Mouse (Mus musculus) R1 (cell line): ENCODE results near the gene Olfr1136.

Source experiments
- DNase-seq: peaks from one replicate; pipeline ENCODE4 v3.0.0-alpha.2; 2018; ENCODE audit warnings: low read depth, low spot score

Gene Olfr1136

DNA sequence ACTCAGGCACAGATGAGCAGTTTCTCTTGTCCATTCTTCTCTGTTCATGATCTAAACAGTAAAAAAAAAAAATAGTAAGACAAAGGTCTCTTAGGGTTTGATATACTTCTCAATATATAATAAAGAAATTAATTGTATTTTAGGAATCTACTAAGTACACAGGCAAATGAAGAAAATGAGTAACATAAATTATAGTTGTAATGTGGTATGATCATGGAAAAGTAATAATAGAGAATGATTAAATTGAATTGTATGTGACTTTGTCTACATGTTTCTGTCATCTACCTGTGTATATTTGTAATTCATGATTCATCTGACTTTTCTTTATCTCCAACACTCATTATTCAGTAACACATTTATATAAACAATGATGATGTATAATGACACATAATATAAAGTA lies at the start of gene Olfr1136:
Gene Olfr1136 (minus strand): TSS at position 101 of the 400 bp plus-strand sequence.
- no peak for DNase-seq

- no peak for DNase-seq
Measured at GRCm38 (mm10) chr2:87743452-87743851, 49.7 kb upstream of the Olfr1136 start, which contains the start of gene Olfr1140. Olfr1140 (plus strand) TSS chr2:87743752.

DNA sequence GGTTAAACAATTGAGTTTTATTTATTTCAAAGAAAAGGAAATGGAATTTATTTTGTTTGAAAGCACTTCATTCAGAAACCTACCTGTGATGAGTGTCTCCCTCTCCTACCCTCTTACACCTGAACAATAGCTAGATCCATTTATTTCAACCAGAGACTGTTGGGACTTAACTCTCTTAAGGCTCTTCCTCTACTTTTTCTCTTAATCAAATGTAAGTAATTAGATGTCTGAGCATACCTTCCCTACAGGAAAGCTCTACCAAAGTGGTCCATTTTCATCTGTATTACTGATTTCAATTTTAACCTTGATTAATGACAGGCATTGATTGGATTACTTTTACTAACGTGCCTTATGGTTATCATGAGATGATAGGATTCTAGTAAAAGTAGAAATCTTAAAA lies 46.1 kb upstream of the Olfr1136 start, which contains the start of gene Olfr1138:
Gene Olfr1138 (minus strand): TSS at position 101 of the 400 bp plus-strand sequence.
- DNase-seq: no peak

- no peak for DNase-seq
Measured at GRCm38 (mm10) chr2:87713079-87713478, 19.3 kb upstream of the Olfr1136 start, which contains the start of gene Olfr1137. Olfr1137 (minus strand) TSS chr2:87713179.

DNA sequence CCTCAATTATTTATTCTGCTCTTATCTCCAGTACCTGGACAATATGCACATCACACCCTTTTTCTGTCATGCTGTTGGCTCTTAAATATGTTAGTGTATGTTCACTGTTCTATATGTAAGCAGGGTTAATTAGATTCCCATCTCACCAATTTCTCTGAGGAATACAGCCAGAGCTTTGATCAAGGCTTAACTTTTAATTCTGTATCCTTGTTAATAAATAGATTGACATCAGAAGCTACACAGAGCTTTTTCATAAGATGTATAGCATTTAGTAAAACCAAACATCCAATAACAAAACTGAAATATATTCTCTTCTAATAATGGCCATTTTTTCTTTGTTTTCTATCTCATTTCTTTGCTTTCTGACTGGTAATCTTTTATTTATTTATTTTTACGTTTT lies 20.2 kb downstream of the Olfr1136 start, which contains the start of gene Olfr1135:
Gene Olfr1135 (minus strand): TSS at position 101 of the 400 bp plus-strand sequence.
- DNase-seq: no peak

- no peak for DNase-seq
Measured at GRCm38 (mm10) chr2:87658360-87658759, 35.4 kb downstream of the Olfr1136 start, which contains the start of gene Olfr1134. Olfr1134 (minus strand) TSS chr2:87658460.

GRCm38 (mm10) chr2:87647274-87647673 lies 46.5 kb downstream of the Olfr1136 start, which contains the start of gene Olfr1133:
Olfr1133 (minus strand) TSS chr2:87647374.
- DNase-seq: no peak
